Mouse (Mus musculus) limb, embryonic 13.5 days (tissue): ENCODE measurements around the gene Axin1. TPM values are rescaled to one million over a fixed set of nuclear protein-coding genes. Genes with fewer than 3 reads are reported as not detected.

Source experiments
- ATAC-seq: fragments of 200-750 bp; cut with Nextera tagmentation; 2 replicates; pipeline ENCODE4 v1.8.0; 2017; ENCODE audit warnings: low read depth, moderate number of reproducible peaks, moderate TSS enrichment; ENCODE audit not compliant: low FRiP score
- H3K27ac ChIP-seq: fragments of 300-500 bp; sonication (generic); 2 replicates; pipeline ENCODE4 v1.5.1; 2015; ENCODE audit warnings: inconsistent platforms, mild to moderate bottlenecking, moderate library complexity
- H3K27me3 ChIP-seq: fragments of 300-500 bp; sonication (generic); 2 replicates; pipeline ENCODE4 v1.6.1; 2015; ENCODE audit warnings: mild to moderate bottlenecking, inconsistent platforms
- H3K36me3 ChIP-seq: fragments of 300-500 bp; sonication (generic); 2 replicates; pipeline ENCODE4 v1.6.1; 2015; ENCODE audit warnings: inconsistent platforms, mild to moderate bottlenecking, moderate library complexity
- H3K4me1 ChIP-seq: fragments of 300-500 bp; sonication (generic); 2 replicates; pipeline ENCODE4 v1.6.1; 2015; ENCODE audit warnings: inconsistent platforms
- H3K4me2 ChIP-seq: fragments of 300-500 bp; sonication (generic); replicated peaks from 2 replicates; pipeline ENCODE4 v1.6.1; 2015; ENCODE audit warnings: inconsistent platforms, mild to moderate bottlenecking, moderate library complexity
- H3K4me3 ChIP-seq: fragments of 300-500 bp; sonication (generic); 2 replicates; pipeline ENCODE4 v1.5.1; 2015; ENCODE audit warnings: moderate library complexity, mild to moderate bottlenecking, inconsistent platforms
- H3K9ac ChIP-seq: fragments of 300-500 bp; sonication (generic); 2 replicates; pipeline ENCODE4 v1.6.1; 2015; ENCODE audit warnings: mild to moderate bottlenecking, inconsistent platforms
- H3K9me3 ChIP-seq: fragments of 300-500 bp; sonication (generic); 2 replicates; pipeline ENCODE4 v1.6.1; 2016; ENCODE audit warnings: inconsistent platforms
- WGBS: fragments of 180-500 bp; shearing (Covaris S2); methylation state at CpG from one replicate; pipeline ENCODE4 v1.1.7; 2015; 5-methylcytosine and 5-hydroxymethylcytosine counted together
- polyA plus RNA-seq: library from polyadenylated mRNA; unstranded; fragments of >200 nt; fragmentation: Nextera tagmentation; extraction: Ambion mirVana; gene quantifications from 2 replicates; pipeline ENCODE4 v1.2.1, GENCODE M21; 2015

Axin1 gene
- polyA plus RNA-seq, 1 experiment from 2014 or later = 11.3 TPM

DNA sequence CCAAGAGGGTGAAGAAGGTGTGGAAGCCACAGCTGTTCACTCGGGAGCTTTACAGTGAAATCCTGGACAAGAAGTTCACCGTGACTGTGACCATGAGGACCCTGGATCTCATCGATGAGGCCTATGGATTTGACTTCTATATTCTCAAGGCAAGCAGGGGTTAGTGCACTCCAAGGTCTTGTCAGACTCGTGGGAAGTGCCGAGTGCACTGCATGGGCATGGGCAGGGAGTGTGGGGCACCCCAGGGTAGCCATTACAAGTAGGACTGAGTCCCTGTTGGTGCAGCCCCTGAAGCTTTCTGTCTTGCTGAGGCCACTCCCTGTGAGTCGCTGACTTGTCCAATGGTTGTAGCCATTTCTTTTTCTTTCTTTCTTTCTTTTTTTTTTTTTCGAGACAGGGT, 13.9 kb upstream of the Axin1 start:
- peak overlapping the region; percentile 90 for H3K4me2 ChIP-seq
- H3K27me3 ChIP-seq = peaks cover 4% of the 10 kb centered on the region; the same call in 1 of the 2 replicates
- no peak for ATAC-seq
- 86% methylated on average over 7 of the region's 7 CpGs for WGBS
- no peaks in the 10 kb centered on the region for H3K9me3 ChIP-seq
- H3K27ac ChIP-seq = no peak overlapping the region
- H3K36me3 ChIP-seq = peaks cover 46% of the 10 kb centered on the region
- peaks cover 18% of the 10 kb centered on the region for H3K4me1 ChIP-seq
- peak overlapping the region; percentile 88 for H3K9ac ChIP-seq
- H3K4me3 ChIP-seq = peak overlapping the region; percentile 80

DNA sequence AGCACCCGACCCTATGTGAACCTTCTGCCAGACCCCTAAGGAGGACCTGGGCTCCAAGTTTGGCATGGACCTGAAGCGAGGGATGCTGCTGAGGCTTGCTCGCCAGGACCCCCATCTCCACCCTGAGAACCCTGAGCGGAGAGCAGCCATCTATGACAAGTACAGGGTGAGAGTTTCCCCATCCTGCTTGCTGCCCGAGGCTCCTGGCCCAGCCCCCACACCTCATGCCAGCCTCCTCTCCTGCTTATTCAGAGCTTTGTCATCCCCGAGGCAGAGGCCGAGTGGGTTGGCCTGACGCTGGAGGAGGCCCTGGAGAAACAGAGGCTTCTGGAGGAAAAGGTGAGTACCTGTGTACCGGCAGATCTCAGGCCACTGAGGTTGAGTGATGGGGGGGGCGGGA, 13.3 kb upstream of the Axin1 start:
- peaks cover 16% of the 10 kb centered on the region for H3K4me1 ChIP-seq

DNA sequence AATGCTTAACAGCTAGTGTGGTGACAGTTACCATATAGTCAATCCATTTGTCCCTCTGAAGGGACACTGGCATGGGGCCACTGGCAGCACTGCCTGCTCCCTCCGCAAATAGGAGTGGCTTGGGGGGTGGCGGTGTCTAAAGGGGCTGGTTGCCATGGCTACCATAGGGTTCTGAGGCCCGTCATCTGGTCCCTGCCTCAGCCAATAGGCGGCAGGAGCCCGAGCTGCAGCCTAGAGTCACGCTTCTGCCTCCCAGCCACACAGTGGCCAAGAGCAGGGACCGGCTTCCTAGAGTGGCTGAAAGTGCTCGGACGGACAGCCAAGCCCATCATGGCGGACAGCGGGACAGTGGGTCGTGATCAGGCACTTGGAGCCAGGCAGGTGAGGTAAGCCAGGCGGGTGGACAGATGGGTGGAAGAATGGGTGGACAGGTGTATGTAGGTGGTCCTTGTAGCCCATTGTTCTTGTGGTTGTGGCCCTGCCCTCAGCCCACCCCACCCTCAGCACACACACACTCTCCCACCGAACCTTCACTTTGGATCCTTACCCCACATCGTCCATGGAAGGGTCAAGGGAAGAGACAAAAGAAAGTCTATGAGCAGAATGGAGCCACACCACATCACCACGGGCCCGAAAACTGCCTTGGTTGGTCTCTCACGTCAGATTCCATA, 7.3 kb upstream of the Axin1 start:
- Histone ChIP-seq H3K9me3 (no peaks in the 10 kb centered on the region), H3K27ac (no peak overlapping the region), H3K4me1 (no peaks in the 10 kb centered on the region), H3K4me2 (no peak overlapping the region), H3K9ac (no peak overlapping the region), H3K36me3 (peaks cover 61% of the 10 kb centered on the region), H3K4me3 (no peak overlapping the region), H3K27me3 (no peaks in the 10 kb centered on the region)
- WGBS = 89% methylated on average over 18 of the region's 18 CpGs
- no peak for ATAC-seq

More for the DNA sequence above, 13.3 kb upstream of the Axin1 start:
- no peak overlapping the region for H3K27ac ChIP-seq
- no peak overlapping the region for H3K4me2 ChIP-seq
- H3K9me3 ChIP-seq = no peaks in the 10 kb centered on the region
- 88% methylated on average over 10 of the region's 10 CpGs for WGBS
- no peaks in the 10 kb centered on the region for H3K27me3 ChIP-seq
- ATAC-seq = no peak
- H3K4me3 ChIP-seq = no peak overlapping the region
- H3K36me3 ChIP-seq = peaks cover 53% of the 10 kb centered on the region
- no peak overlapping the region for H3K9ac ChIP-seq

DNA sequence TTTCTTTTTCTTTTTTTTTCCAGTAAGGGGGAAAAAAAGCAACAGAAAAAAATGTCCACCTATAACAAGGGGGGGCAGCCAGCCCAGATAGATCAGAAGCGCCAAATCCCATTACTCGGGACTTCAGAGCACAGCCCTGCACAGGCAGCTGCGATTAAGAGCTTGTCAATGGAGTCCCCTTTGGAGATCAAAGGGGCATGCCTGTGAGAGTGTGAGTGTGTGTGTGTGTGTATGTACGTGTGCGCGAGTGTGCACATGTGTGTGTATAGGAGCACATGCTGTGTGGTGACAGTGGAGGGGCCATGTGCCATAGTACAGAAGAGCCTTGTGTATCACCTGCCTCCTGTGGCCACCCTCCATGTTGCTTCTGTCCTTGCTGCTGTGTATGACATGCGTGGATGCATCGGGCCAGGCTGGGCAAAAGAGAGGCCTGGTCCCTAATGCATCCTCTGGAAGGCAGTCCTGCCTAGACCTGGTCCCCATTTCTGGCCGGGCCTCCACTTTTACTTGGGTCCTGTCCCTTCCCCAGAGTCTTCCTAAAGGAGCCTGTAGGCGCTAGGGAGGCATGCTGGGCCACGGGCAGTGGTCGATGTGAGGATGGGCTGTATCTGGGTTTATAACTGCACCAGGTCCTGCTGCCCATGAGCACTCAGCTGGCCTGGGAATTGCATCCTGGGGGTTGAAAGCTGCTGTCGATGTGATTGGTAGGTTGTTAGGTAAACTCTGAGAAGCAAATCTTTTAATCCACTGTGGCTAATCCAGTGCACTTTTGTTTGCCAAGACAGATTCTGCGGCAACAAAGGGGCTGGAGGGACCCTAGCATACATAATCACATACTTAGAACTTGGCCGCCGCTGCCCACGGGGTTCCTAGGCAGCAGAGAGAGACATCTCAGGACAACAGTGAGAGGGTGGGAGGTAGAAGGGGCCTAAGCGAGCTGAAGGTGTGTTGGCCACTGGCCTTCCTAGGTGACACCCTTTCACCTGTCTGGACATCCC, 6.3 kb upstream of the Axin1 start:
- peaks cover 51% of the 10 kb centered on the region for H3K36me3 ChIP-seq
- H3K4me2 ChIP-seq = no peak overlapping the region
- H3K27me3 ChIP-seq = no peaks in the 10 kb centered on the region
- no peak overlapping the region for H3K9ac ChIP-seq
- 86% methylated on average over 18 of the region's 18 CpGs for WGBS
- ATAC-seq = no peak
- H3K9me3 ChIP-seq = no peaks in the 10 kb centered on the region
- no peaks in the 10 kb centered on the region for H3K4me1 ChIP-seq
- no peak overlapping the region for H3K27ac ChIP-seq
- no peak overlapping the region for H3K4me3 ChIP-seq

DNA sequence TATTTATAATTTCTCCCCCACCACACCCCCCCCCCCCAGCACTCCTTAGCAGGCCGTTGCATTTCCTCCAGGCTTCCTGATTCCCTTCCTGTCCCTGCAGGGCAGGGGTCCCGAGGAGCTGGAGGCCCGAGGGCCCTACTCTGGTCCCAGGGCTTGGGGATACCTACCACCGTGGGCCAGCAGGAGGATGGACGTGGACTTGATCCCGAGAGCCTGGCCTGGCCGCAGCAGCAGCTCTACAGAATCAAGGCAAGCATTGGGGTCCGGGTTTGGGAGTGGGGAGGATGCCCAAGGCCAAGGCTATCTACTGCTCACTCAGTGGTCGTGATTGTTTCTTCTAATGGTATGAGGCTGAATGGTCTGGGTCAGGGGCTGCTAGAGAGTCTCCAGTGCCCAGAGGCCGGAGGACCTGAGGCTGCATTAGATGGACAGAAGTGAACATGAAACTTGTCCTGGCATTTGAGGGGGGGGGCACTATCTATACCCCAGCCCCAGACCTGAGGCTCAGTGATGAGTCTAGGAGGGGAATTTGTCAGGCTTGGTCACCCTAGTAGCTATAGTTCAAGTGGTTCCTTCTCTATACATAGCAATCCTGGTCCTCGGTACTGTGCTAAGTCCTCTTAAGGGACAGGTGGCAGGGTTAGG, 1.3 kb upstream of the Axin1 start:
- no peaks in the 10 kb centered on the region for H3K27me3 ChIP-seq
- no peaks in the 10 kb centered on the region for H3K9me3 ChIP-seq
- no peak for ATAC-seq
- peaks cover 27% of the 10 kb centered on the region for H3K4me1 ChIP-seq
- no peak overlapping the region for H3K4me2 ChIP-seq
- 0 out of 2 replicates have a peak overlapping the region, but pooled peaks have one; percentile 70 for H3K27ac ChIP-seq
- H3K36me3 ChIP-seq = peaks cover 2% of the 10 kb centered on the region
- WGBS = 91% methylated on average over 11 of the region's 11 CpGs
- H3K4me3 ChIP-seq = no peak overlapping the region
- H3K9ac ChIP-seq = no peak overlapping the region

DNA sequence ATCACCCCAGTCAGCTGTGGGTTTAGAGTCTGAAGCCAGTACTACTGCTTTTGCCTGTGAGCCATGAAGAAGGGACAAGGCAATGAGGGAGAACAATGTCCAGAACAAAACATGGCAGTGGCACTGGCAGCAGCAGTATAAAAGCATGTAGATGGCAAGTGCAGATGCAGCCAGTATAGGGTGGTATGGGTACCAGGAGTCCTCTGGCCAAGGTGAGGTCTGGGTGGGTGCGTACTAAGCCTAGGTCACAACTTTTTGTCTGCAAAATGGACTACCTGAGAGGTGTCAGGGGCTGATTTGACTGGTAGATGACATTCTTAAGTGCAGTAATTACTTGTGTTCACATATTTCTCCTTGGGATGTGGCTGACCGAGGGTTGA, 747 bp upstream of the Axin1 start:
- Histone ChIP-seq H3K27me3 (no peaks in the 10 kb centered on the region), H3K4me2 (peak overlapping the region; percentile 93), H3K27ac (peak overlapping the region; percentile 70; the same call in 1 of the 2 replicates), H3K36me3 (peaks cover 4% of the 10 kb centered on the region), H3K4me3 (peak overlapping the region; percentile 89), H3K9ac (peak overlapping the region; percentile 98), H3K9me3 (no peaks in the 10 kb centered on the region), H3K4me1 (peaks cover 27% of the 10 kb centered on the region)
- 79% methylated on average over 2 of the region's 2 CpGs for WGBS
- ATAC-seq = no peak

DNA sequence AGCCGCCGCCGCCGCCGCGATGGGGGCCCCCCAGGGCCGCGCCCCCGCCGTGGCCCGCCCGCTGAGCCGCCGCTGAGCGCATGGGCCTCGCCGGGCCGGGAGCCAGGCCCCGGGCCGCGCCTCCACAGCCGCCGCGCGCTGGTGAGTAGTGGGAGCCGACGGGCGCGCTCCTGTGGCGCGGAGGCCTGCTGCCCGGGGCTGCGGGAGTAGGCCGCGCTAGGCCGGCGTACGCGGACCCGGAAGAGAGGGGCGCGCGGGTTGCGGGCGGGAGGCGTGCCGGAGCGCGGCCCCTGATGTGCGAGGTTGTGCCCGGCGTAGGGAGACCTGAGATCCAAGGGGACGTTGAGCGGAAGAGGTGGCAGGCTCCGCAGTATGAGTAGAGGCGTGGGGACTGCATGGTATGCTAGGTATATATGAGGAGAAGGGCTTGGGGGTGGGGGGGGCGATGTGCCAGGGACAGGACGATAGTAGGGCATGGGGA, 453 bp downstream of the Axin1 start:
- H3K27ac ChIP-seq = peak overlapping the region; percentile 96
- peak overlapping the region; percentile 89 for H3K4me3 ChIP-seq
- H3K9ac ChIP-seq = peak overlapping the region; percentile 98
- no peaks in the 10 kb centered on the region for H3K27me3 ChIP-seq
- peaks cover 16% of the 10 kb centered on the region for H3K36me3 ChIP-seq
- H3K4me1 ChIP-seq = peaks cover 27% of the 10 kb centered on the region
- under 1% methylated on average over 57 of the region's 58 CpGs for WGBS
- peak; percentile 52 for ATAC-seq
- H3K4me2 ChIP-seq = peak overlapping the region; percentile 93
- H3K9me3 ChIP-seq = no peaks in the 10 kb centered on the region

DNA sequence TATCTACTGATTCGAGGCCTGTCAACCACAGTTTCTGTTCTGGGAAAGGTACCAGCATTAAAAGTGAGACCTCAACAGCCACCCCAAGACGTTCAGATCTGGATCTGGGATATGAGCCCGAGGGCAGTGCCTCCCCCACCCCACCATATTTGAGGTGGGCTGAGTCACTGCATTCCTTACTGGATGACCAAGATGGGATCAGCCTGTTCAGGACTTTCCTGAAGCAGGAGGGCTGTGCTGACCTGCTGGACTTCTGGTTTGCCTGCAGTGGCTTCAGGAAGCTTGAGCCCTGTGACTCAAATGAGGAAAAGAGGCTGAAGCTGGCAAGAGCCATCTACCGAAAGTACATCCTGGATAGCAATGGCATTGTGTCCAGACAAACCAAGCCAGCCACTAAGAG, 4.3 kb downstream of the Axin1 start:
- Histone ChIP-seq H3K4me2 (no peak overlapping the region), H3K9ac (no peak overlapping the region), H3K27ac (no peak overlapping the region), H3K9me3 (no peaks in the 10 kb centered on the region), H3K4me3 (no peak overlapping the region), H3K36me3 (peaks cover 50% of the 10 kb centered on the region), H3K27me3 (no peaks in the 10 kb centered on the region), H3K4me1 (peaks cover 24% of the 10 kb centered on the region)
- no peak for ATAC-seq
- 88% methylated on average over 4 of the region's 4 CpGs for WGBS

DNA sequence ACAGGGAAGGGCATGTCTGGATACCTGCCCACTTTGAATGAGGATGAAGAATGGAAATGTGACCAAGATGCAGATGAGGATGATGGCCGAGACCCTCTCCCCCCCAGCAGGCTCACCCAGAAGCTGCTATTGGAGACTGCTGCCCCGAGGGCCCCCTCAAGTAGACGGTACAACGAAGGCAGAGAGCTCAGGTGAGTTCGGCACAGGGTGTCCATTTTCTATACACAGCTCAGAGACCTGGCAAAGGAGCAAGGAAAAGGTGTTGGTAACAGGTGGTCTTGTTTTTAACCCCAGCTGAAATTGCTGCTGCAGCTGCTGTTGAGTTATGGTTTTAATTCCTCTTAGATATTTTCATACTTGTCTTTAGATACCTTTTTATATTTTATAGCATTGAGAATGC, 4.9 kb downstream of the Axin1 start:
- Histone ChIP-seq H3K4me3 (no peak overlapping the region), H3K27me3 (no peaks in the 10 kb centered on the region), H3K9ac (no peak overlapping the region), H3K27ac (no peak overlapping the region), H3K36me3 (peaks cover 56% of the 10 kb centered on the region), H3K4me2 (no peak overlapping the region), H3K4me1 (peaks cover 20% of the 10 kb centered on the region), H3K9me3 (no peaks in the 10 kb centered on the region)
- WGBS = 89% methylated on average over 5 of the region's 5 CpGs
- no peak for ATAC-seq

DNA sequence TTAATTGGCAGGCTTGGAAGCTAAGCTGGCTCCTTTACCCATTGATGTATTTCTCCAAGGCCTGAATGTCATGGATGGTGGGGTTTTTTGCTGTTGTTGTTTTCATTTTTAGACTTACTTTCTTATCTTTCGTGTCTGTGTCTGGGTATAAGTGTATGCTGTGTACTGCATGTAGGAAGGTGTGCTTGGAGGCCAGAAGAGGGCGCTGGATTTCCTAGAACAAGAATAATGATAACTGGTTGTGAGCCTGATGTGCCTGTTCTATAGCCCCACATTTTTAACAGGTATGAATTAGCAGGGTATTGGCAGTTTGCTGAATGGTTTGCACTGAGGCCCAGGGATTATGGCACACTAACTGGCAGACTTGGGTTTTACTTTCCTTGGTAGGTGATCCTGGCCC, 10.6 kb downstream of the Axin1 start:
- ATAC-seq = no peak
- no peak overlapping the region for H3K4me3 ChIP-seq
- no peaks in the 10 kb centered on the region for H3K4me1 ChIP-seq
- H3K36me3 ChIP-seq = peaks cover 89% of the 10 kb centered on the region
- H3K9ac ChIP-seq = no peak overlapping the region
- no peak overlapping the region for H3K4me2 ChIP-seq
- 81% methylated on average over 2 of the region's 2 CpGs for WGBS
- no peaks in the 10 kb centered on the region for H3K27me3 ChIP-seq
- no peak overlapping the region for H3K27ac ChIP-seq
- peaks cover 4% of the 10 kb centered on the region; the same call in 1 of the 2 replicates for H3K9me3 ChIP-seq

DNA sequence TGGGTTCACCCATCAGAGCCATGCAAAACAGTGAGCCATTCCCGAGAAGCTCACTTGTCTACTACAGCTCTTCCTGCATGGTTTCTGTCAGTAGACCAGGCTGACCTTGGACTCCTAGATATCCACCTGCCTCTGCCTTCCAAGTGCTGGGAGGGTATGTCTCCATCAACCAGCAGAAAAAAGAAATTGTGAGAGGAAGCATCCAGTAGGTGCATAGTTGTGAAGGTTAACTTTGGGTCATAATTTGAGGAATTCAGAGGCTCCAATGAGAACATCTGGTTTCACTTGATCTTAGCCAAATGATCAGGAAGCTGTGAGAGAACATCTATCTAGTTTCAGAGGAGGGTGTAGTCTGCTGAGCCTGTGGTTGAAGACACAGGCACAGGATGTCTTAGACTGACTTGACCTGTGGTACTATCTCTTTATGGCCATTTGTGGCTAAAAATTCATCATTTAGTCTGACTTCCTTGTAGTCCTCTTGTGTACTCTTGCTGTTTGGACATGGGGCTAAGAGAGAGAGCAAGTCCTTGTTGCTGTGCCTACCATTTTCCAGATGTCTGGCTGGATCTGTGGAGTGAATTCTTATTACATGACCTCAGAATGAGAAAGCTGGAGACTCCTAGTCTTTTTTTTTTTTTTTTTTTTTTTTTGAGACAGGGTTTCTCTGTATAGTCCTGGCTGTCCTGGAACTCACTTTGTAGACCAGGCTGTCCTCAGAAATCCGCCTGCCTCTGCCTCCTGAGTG, 13.6 kb downstream of the Axin1 start:
- no peaks in the 10 kb centered on the region for H3K27me3 ChIP-seq
- H3K36me3 ChIP-seq = peaks cover 82% of the 10 kb centered on the region
- H3K9me3 ChIP-seq = peaks cover 4% of the 10 kb centered on the region; the same call in 1 of the 2 replicates
- H3K4me3 ChIP-seq = no peak overlapping the region
- H3K27ac ChIP-seq = no peak overlapping the region
- H3K9ac ChIP-seq = no peak overlapping the region
- H3K4me2 ChIP-seq = no peak overlapping the region
- no peaks in the 10 kb centered on the region for H3K4me1 ChIP-seq
- 97% methylated on average over 2 of the region's 2 CpGs for WGBS
- no peak for ATAC-seq
